Mouse (Mus musculus) G1E (cell line): ENCODE data around the gene Zfp637.

Experiments
- CTCF ChIP-seq: IDR thresholded peaks from 2 replicates; pipeline ENCODE4 v1.5.1; 2012; ENCODE audit warnings: low read depth, low read length, inconsistent platforms, mixed read lengths
- GATA1 ChIP-seq: IDR thresholded peaks from 2 replicates; pipeline ENCODE4 v1.6.1; 2012; ENCODE audit warnings: borderline replicate concordance, low read length, inconsistent platforms, mixed read lengths
- POLR2AphosphoS5 ChIP-seq: IDR thresholded peaks from 2 replicates; pipeline ENCODE4 v1.6.1; 2012; ENCODE audit warnings: low read depth, low read length, inconsistent platforms; ENCODE audit not compliant: insufficient replicate concordance
- TAL1 ChIP-seq: conservative IDR thresholded peaks from 2 replicates; pipeline ENCODE4 v1.6.1; 2012; ENCODE audit warnings: low read depth, low read length, inconsistent platforms, mixed read lengths

- TF ChIP-seq CTCF (no peak), POLR2AphosphoS5 (no peak), GATA1 (no peak), TAL1 (no peak)
These were observed 33.2 kb upstream of the Zfp637 start for GRCm38 (mm10) chr6:117807756-117808155.
